10 mouse cellular contexts compared by ENCODE assay signal in the genomic region with DNA sequence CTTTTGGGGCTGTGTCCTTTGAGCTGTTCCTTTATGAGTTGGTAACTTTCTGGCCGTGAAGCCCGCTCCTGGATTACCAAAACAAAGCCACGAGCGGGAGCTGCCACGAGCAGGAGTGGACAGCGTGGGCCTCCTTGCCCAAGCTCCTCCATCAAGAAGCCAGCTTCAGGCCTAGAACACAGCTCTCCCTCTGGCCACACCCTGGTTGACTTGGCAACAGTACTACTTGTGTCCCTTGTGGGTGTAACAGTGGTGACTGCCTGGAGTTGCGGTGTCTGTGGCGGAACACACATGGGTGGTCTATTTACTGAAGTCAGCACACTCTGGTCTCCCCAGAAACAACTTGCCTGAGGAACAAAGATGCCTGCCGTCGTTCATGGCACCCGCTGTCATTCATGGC.
DNase-seq lines count a peak whose midpoint lies in the region; ATAC-seq and TF ChIP-seq lines count a peak whose summit lies in the region.
"Had no signal": no experiment of that assay in that cellular context is flagged by ENCODE, and none has a peak within 500 bp of the region (broad histone marks: within the 10 kb centered on the region; RNA-seq: fewer than 3 reads in every experiment).

No protein-coding gene starts in this region.

- H3K27me3 ChIP-seq in kidney, postnatal 0 days (ENCODE audit: insufficient read depth, low read length) = no peaks in the 10 kb centered on the region
- no peaks in the 10 kb centered on the region for H3K27me3 ChIP-seq in embryonic facial prominence, embryonic 14.5 days (replicated peaks; ENCODE audit: control insufficient read depth, insufficient read depth, low read length)
- H3K27me3 ChIP-seq in heart, embryonic 12.5 days (replicated peaks) = no peaks in the 10 kb centered on the region
- no peaks in the 10 kb centered on the region for H3K27me3 ChIP-seq in liver, embryonic 12.5 days (replicated peaks)
- H3K27me3 ChIP-seq: CH12.LX had no signal

- no peak for DNase-seq in kidney, postnatal 0 days (ENCODE audit: low spot score)
- DNase-seq in kidney, adult 9 months = no peak
- peak; percentile 31 for DNase-seq in embryonic facial prominence, embryonic 14.5 days (ENCODE audit: low spot score)
- DNase-seq in testis, postnatal 10 days (ENCODE audit: low spot score) = no peak
- no peak for DNase-seq in layer of hippocampus, postnatal 36 days
- DNase-seq: cerebellum, postnatal 14 days had no signal

- H3K4me1 ChIP-seq in kidney, postnatal 0 days (replicated peaks; ENCODE audit: insufficient read depth, low read length) = peaks cover 12% of the 10 kb centered on the region; the same call in 1 of the 2 replicates
- peaks cover 11% of the 10 kb centered on the region for H3K4me1 ChIP-seq in embryonic facial prominence, embryonic 14.5 days (ENCODE audit: control insufficient read depth, insufficient read depth, low read length)
- peaks cover 33% of the 10 kb centered on the region for H3K4me1 ChIP-seq in heart, embryonic 12.5 days (replicated peaks)
- peaks cover 12% of the 10 kb centered on the region; the same call in 1 of the 2 replicates for H3K4me1 ChIP-seq in liver, embryonic 12.5 days

- H3K4me2 ChIP-seq in kidney, postnatal 0 days (ENCODE audit: low read length) = no peak overlapping the region
- no peak overlapping the region for H3K4me2 ChIP-seq in embryonic facial prominence, embryonic 14.5 days (ENCODE audit: low read depth, low read length)
- no peak overlapping the region for H3K4me2 ChIP-seq in heart, embryonic 12.5 days
- H3K4me2 ChIP-seq in liver, embryonic 12.5 days = no peak overlapping the region

- no peaks in the 10 kb centered on the region for H3K9me3 ChIP-seq in kidney, postnatal 0 days (replicated peaks; ENCODE audit: low read length)
- no peaks in the 10 kb centered on the region for H3K9me3 ChIP-seq in embryonic facial prominence, embryonic 14.5 days (ENCODE audit: control insufficient read depth, low read length)
- 0 out of 2 replicates have a peak, but pooled peaks cover 3% of the 10 kb centered on the region for H3K9me3 ChIP-seq in heart, embryonic 12.5 days (replicated peaks)
- H3K9me3 ChIP-seq in liver, embryonic 12.5 days (replicated peaks) = no peaks in the 10 kb centered on the region

- H3K4me3 ChIP-seq in kidney, postnatal 0 days (replicated peaks; ENCODE audit: low read depth, low read length) = no peak overlapping the region
- H3K4me3 ChIP-seq in embryonic facial prominence, embryonic 14.5 days (ENCODE audit: low read depth, low read length) = no peak overlapping the region
- H3K4me3 ChIP-seq in heart, embryonic 12.5 days = no peak overlapping the region
- H3K4me3 ChIP-seq in liver, embryonic 12.5 days = no peak overlapping the region

- H3K36me3 ChIP-seq in kidney, postnatal 0 days (ENCODE audit: insufficient read depth, low read length) = no peaks in the 10 kb centered on the region
- no peaks in the 10 kb centered on the region for H3K36me3 ChIP-seq in embryonic facial prominence, embryonic 14.5 days (ENCODE audit: control insufficient read depth, insufficient read depth, low read length)
- no peaks in the 10 kb centered on the region for H3K36me3 ChIP-seq in heart, embryonic 12.5 days
- no peaks in the 10 kb centered on the region for H3K36me3 ChIP-seq in liver, embryonic 12.5 days

- ATAC-seq in kidney, postnatal 0 days (replicated peaks; ENCODE audit: low FRiP score, low read depth) = no peak
- ATAC-seq in embryonic facial prominence, embryonic 14.5 days (ENCODE audit: low read depth) = no peak
- no peak for ATAC-seq in heart, embryonic 12.5 days (ENCODE audit: insufficient number of reproducible peaks, low FRiP score)
- no peak for ATAC-seq in liver, embryonic 12.5 days
- ATAC-seq: inflammation-experienced regulatory T-cells, adult 6 months had no signal

- no peak overlapping the region for H3K9ac ChIP-seq in kidney, postnatal 0 days (ENCODE audit: low read depth, low read length)
- H3K9ac ChIP-seq in embryonic facial prominence, embryonic 14.5 days (ENCODE audit: low read depth, low read length) = no peak overlapping the region
- H3K9ac ChIP-seq in heart, embryonic 12.5 days = no peak overlapping the region
- H3K9ac ChIP-seq in liver, embryonic 12.5 days = no peak overlapping the region

- TF ChIP-seq CTCF in kidney, postnatal 0 days (IDR thresholded peaks at IDR 0.05; ENCODE audit: low read depth) = no peak

- WGBS in kidney, postnatal 0 days = 72% methylated on average over 11 of the region's 11 CpGs
- WGBS in embryonic facial prominence, embryonic 14.5 days = 75% methylated on average over 11 of the region's 11 CpGs
- WGBS in heart, embryonic 12.5 days = 74% methylated on average over 11 of the region's 11 CpGs
- 83% methylated on average over 11 of the region's 11 CpGs for WGBS in liver, embryonic 12.5 days (ENCODE audit: insufficient replicate concordance)

- peak overlapping the region; percentile 86 for H3K27ac ChIP-seq in kidney, postnatal 0 days
- H3K27ac ChIP-seq in embryonic facial prominence, embryonic 14.5 days (replicated peaks; ENCODE audit: low read depth, low read length) = peak overlapping the region; percentile 39; the same call in 1 of the 2 replicates
- H3K27ac ChIP-seq in heart, embryonic 12.5 days (ENCODE audit: poor library complexity, severe bottlenecking) = peak overlapping the region; percentile 61
- peak overlapping the region; percentile 51; the same call in 1 of the 2 replicates for H3K27ac ChIP-seq in liver, embryonic 12.5 days
